Mouse (Mus musculus): ENCODE results near the gene Tas1r2.

DNA sequence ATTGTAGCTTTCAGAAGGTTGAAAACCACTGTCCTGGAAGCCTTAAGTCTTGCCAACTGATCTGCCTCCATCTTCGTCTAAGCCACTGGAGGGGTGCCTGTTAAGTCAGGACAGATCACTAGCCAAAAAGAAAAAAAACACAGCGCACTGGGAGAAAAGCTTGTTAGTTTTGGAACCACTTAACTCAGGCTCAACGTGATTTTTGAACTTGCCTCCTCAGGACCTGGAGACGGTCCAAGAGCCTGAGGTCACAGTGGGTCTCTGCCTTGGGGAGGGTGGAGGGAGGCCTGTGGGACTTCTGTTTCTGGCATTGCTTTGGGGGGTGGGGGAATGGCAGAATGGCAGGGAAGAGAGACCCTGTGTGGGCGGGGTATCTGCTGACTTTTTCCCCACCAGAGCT lies 22.2 kb upstream of the Tas1r2 start:
- TF ChIP-seq CTCF (IDR thresholded peaks at IDR 0.05; ENCODE audit: borderline replicate concordance, insufficient read depth, low read length) (no peak), POLR2A (IDR thresholded peaks at IDR 0.05; ENCODE audit: low read depth, low read length) (no peak)
